Comparison of ENCODE assay signal across 24 mouse cellular contexts in the genomic region with DNA sequence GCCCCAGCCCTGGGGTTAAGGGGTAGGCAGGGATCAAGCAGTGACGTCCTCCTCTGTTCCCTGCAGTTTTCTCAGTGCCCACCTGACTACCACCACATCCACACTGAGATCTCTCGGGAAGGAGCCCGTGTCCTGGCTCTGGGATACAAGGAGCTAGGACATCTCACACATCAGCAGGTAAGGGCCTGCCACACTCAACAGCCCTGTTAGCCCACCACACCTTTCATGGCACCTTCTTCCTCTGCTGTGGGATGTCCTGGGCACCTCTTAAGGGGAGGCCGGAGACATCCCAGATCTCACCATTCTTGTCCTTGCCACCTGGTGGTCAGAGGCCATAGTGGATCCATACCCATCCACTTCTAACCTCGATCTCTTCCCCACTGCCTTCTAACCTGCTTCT. TPM values are rescaled to one million over a fixed set of nuclear protein-coding genes. Genes with fewer than 3 reads are reported as not detected.
DNase-seq lines count a peak whose midpoint lies in the region; TF ChIP-seq lines count a peak whose summit lies in the region.
"Had no signal": no experiment of that assay in that cellular context is flagged by ENCODE, and none has a peak within 500 bp of the region (broad histone marks: within the 10 kb centered on the region; RNA-seq: fewer than 3 reads in every experiment).

No protein-coding gene starts in this region.

- no peak overlapping the region for H3K4me3 ChIP-seq in gastrocnemius, adult 2 months
- H3K4me3 ChIP-seq: forebrain, embryonic 13.5 days; heart, embryonic 10.5 days; hindbrain, embryonic 12.5 days; kidney, embryonic 15.5 days; layer of hippocampus, adult 2 months; left cerebral cortex, adult 2 months; neural tube, embryonic 12.5 days had no signal

- peak; percentile 3 for DNase-seq in gastrocnemius, postnatal 25 days
- no peak for DNase-seq in gastrocnemius, adult 2 months
- peak; percentile 0 for DNase-seq in layer of hippocampus, adult 9-11 months
- no peak for DNase-seq in layer of hippocampus, adult 11-12 months (ENCODE audit: low spot score)
- DNase-seq in right cerebral cortex, postnatal 10 days (ENCODE audit: low spot score in 2 of 2) = peak; percentile 18 to 22
- DNase-seq in right cerebral cortex, postnatal 4 days = no peak
- peak; percentile 14 to 57 for DNase-seq in urinary bladder, postnatal 4 days (ENCODE audit: low spot score in 2 of 2)
- no peak for DNase-seq in urinary bladder, postnatal 25 days (ENCODE audit: low spot score)
- DNase-seq: adrenal gland, postnatal 14 days; cerebellum, adult 9-11 months; heart, postnatal 10 days; left cerebral cortex, postnatal 4 days; lung, postnatal 14 days had no signal

- intact Hi-C loops in gastrocnemius, adult 2 months (cut with DNase I) = no loop called here

- no peak overlapping the region for H3K27ac ChIP-seq in gastrocnemius, adult 2 months
- H3K27ac ChIP-seq: forebrain, embryonic 13.5 days; heart, embryonic 10.5 days; hindbrain, embryonic 12.5 days; kidney, embryonic 15.5 days; layer of hippocampus, adult 2 months; left cerebral cortex, adult 2 months; neural tube, embryonic 12.5 days had no signal

- no peak for TF ChIP-seq CTCF in gastrocnemius, adult 2 months (IDR thresholded peaks at IDR 0.05)

RNA-seq across cellular contexts. Expression of a gene that starts 8.5 kb away (rescaled TPM):
- 1 to 10 TPM; 1.8 to 3.8 TPM for total RNA-seq in gastrocnemius, postnatal 25 days (2021)
- 1 to 10 TPM; 3.8 to 5.3 TPM for total RNA-seq in gastrocnemius, adult 2 months (2021)

RNA-seq across cellular contexts. Expression of a gene that starts 9.0 kb away (rescaled TPM):
- 10 to 100 TPM; 11.5 to 12.8 TPM for total RNA-seq in gastrocnemius, postnatal 25 days (2021)
- 10 to 100 TPM; 15.6 to 17.1 TPM for total RNA-seq in gastrocnemius, adult 2 months (2021)

RNA-seq across cellular contexts. Expression of a gene that starts 9.0 kb away (rescaled TPM):
- 10 to 100 TPM in 1 of 2 experiments, 1 to 10 TPM in 1; 9.4 to 11.3 TPM for total RNA-seq in gastrocnemius, postnatal 25 days (2021)
- total RNA-seq in gastrocnemius, adult 2 months (2021) = 10 to 100 TPM in 1 of 2 experiments, 1 to 10 TPM in 1; 9.9 to 10.4 TPM

RNA-seq across cellular contexts. Expression of a gene that starts 22.3 kb away (rescaled TPM):
- under 1 TPM; 0.05 to 0.08 TPM for total RNA-seq in gastrocnemius, postnatal 25 days (2021)
- total RNA-seq in gastrocnemius, adult 2 months (2021) = under 1 TPM in 1 of 2 experiments, not detected in 1; 0.14 TPM
- total RNA-seq: gastrocnemius, postnatal 36 days had no signal

RNA-seq across cellular contexts. Expression of a gene that starts 25.3 kb away (rescaled TPM):
- 1 to 10 TPM; 2.1 to 2.8 TPM for total RNA-seq in gastrocnemius, postnatal 25 days (2021)
- 1 to 10 TPM; 2.4 to 3.0 TPM for total RNA-seq in gastrocnemius, adult 2 months (2021)
- total RNA-seq: ES-E14; liver, adult 2 months; monocyte, adult 5-6 weeks had no signal

Comparison
In these comparisons a context has a peak if more than half of its experiments do, and no peak if none do; other contexts are left out.
1. DNase-seq: peak in gastrocnemius, postnatal 25 days (single experiment), layer of hippocampus, adult 9-11 months (single experiment), right cerebral cortex, postnatal 10 days (2 of 2) and urinary bladder, postnatal 4 days (2 of 2); none in gastrocnemius, adult 2 months (single experiment), layer of hippocampus, adult 11-12 months (single experiment), right cerebral cortex, postnatal 4 days (single experiment) and urinary bladder, postnatal 25 days (single experiment).